Mouse (Mus musculus): ENCODE data around the gene Atp5b.

GRCm38 (mm10) chr10:128125951-128126350 is 42.9 kb downstream of the Atp5b start:
- TF ChIP-seq CTCF (IDR thresholded peaks at IDR 0.05; ENCODE audit: low read depth, low read length): no peak
- TF ChIP-seq POLR2A (IDR thresholded peaks at IDR 0.05; ENCODE audit: borderline replicate concordance, low read depth, low read length): no peak

All from bone marrow macrophage, adult 2 months (primary cell).